Mouse (Mus musculus): ENCODE results near the gene ccdc198. TPM values are rescaled to one million over a fixed set of nuclear protein-coding genes. Genes with fewer than 3 reads are reported as not detected.
"Not testable (repeated sequence)": the region's sequence is repeated elsewhere in the genome, so short reads cannot be mapped to it uniquely, and the experiment has no call there.

ccdc198 gene
- polyA plus RNA-seq, 1 experiment: not detected

DNA sequence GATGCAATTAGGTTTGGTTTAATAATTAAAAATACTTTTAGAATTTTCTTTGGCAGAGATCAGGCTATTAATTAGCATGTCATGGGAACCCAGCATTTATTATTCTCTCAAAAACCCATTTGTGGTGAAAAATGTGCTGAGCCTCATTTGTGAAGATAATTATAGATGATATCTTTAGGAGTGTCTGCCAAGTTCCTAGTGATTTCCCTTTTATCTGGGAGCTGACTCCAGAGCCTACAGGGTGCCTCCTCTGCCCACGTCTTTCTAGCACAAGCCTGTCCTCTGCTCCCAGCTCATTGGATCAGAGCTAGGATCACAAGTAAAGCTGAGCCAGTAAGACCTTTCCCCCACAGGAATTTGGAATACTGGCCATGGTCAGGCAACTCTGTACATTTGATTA is 3.8 kb downstream of the ccdc198 start:
- H3K4me1 ChIP-seq (ENCODE audit: control insufficient read depth, insufficient read depth, low read length): no peaks in the 10 kb centered on the region
- no peak for TF ChIP-seq POLR2A (IDR thresholded peaks at IDR 0.05; ENCODE audit: extremely low read depth, insufficient read depth, low read length)
- TF ChIP-seq CTCF (IDR thresholded peaks at IDR 0.05; ENCODE audit: extremely low read depth, insufficient read depth, low read length): no peak
- no peak overlapping the region for H3K27ac ChIP-seq (ENCODE audit: insufficient read depth, low read length)
- no peak overlapping the region for H3K4me3 ChIP-seq (ENCODE audit: insufficient read depth, low read length)

GRCm38 (mm10) chr14:49238206-49238605 is 7.1 kb downstream of the ccdc198 start:
- Histone ChIP-seq H3K27ac (ENCODE audit: insufficient read depth, low read length) (no peak overlapping the region), H3K4me1 (ENCODE audit: control insufficient read depth, insufficient read depth, low read length) (no peaks in the 10 kb centered on the region), H3K4me3 (ENCODE audit: insufficient read depth, low read length) (no peak overlapping the region)
- TF ChIP-seq POLR2A (IDR thresholded peaks at IDR 0.05; ENCODE audit: extremely low read depth, insufficient read depth, low read length) (no peak), CTCF (IDR thresholded peaks at IDR 0.05; ENCODE audit: extremely low read depth, insufficient read depth, low read length) (peak; percentile 93)

GRCm38 (mm10) chr14:49234788-49235515 is 10.3 kb downstream of the ccdc198 start:
- Histone ChIP-seq H3K4me3 (ENCODE audit: insufficient read depth, low read length) (no peak overlapping the region), H3K27ac (ENCODE audit: insufficient read depth, low read length) (no peak overlapping the region), H3K4me1 (ENCODE audit: control insufficient read depth, insufficient read depth, low read length) (no peaks in the 10 kb centered on the region)
- TF ChIP-seq POLR2A (IDR thresholded peaks at IDR 0.05; ENCODE audit: extremely low read depth, insufficient read depth, low read length) (no peak), CTCF (IDR thresholded peaks at IDR 0.05; ENCODE audit: extremely low read depth, insufficient read depth, low read length) (peak; percentile 56)

- TF ChIP-seq CTCF (IDR thresholded peaks at IDR 0.05; ENCODE audit: extremely low read depth, insufficient read depth, low read length) (no peak), POLR2A (IDR thresholded peaks at IDR 0.05; ENCODE audit: extremely low read depth, insufficient read depth, low read length) (no peak)
Observed at GRCm38 (mm10) chr14:49231845-49232244, 13.4 kb downstream of the ccdc198 start.

DNA sequence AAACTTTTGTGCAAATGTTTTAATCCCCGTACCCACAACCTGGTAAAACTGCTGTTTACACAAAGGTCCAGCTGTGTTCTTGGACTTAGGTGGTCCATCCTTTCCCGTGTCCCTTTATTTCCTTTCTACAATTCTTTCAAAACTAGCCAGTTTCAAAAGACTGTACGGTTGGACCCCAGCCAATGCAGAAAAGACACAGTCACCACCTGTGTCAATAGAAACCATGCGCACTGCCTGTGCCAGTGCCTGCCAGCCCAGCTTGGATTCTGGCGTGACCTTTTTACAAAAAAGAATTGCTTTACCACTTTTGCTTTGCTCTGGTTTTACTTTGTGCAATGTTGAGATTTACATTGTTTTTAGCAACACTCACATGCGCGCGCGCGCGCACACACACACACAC is 18.3 kb downstream of the ccdc198 start:
- Histone ChIP-seq H3K4me1 (ENCODE audit: control insufficient read depth, insufficient read depth, low read length) (no peaks in the 10 kb centered on the region), H3K27ac (ENCODE audit: insufficient read depth, low read length) (no peak overlapping the region), H3K4me3 (ENCODE audit: insufficient read depth, low read length) (no peak overlapping the region)
- no peak for TF ChIP-seq CTCF (IDR thresholded peaks at IDR 0.05; ENCODE audit: extremely low read depth, insufficient read depth, low read length)
- TF ChIP-seq POLR2A (IDR thresholded peaks at IDR 0.05; ENCODE audit: extremely low read depth, insufficient read depth, low read length): no peak

More at GRCm38 (mm10) chr14:49231845-49232244, 13.4 kb downstream of the ccdc198 start:
- H3K4me3 ChIP-seq (ENCODE audit: insufficient read depth, low read length): no peak overlapping the region
- H3K4me1 ChIP-seq (ENCODE audit: control insufficient read depth, insufficient read depth, low read length): no peaks in the 10 kb centered on the region
- H3K27ac ChIP-seq (ENCODE audit: insufficient read depth, low read length): no peak overlapping the region

DNA sequence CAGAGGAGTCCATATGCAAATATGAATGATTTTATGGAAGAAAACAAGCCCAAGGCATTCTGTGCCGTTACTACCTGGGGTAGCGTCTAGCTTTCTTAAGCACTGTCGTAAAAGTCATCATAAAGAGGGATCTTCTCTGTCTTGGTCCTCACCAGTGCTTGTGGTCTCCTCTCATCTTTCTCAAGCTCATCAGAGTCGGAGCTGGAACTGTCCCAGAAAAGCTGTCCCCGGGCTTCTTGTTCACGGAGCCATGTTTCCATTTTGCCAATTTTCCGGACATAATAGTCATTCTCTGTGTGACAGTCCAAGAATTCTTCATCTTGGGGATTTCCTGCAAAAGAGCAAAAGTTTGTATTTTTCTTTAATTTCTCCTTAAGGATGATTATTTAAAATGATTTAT is 18.8 kb downstream of the ccdc198 start:
- TF ChIP-seq POLR2A (IDR thresholded peaks at IDR 0.05; ENCODE audit: extremely low read depth, insufficient read depth, low read length) (no peak), CTCF (IDR thresholded peaks at IDR 0.05; ENCODE audit: extremely low read depth, insufficient read depth, low read length) (no peak)
- Histone ChIP-seq H3K4me3 (ENCODE audit: insufficient read depth, low read length) (no peak overlapping the region), H3K4me1 (ENCODE audit: control insufficient read depth, insufficient read depth, low read length) (no peaks in the 10 kb centered on the region), H3K27ac (ENCODE audit: insufficient read depth, low read length) (no peak overlapping the region)

DNA sequence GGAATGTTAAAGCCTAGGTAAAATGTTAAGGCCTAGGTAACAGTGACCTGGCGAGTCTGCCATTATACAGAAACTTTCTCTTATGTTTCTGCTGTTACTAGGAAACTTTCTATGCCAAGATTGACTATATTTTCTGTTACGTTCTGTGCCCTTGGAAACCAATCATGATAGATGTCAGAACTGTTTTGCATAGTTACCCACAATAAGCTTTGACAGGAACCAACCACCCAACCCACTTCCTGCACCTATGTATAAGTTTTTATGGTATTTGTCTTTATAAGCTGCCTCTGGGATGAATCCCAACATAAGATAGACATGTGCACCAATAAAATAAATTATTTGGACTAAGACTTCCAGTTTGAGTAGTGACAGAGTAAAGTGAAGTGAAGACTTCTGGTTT is 23.5 kb downstream of the ccdc198 start:
- H3K27ac ChIP-seq (ENCODE audit: insufficient read depth, low read length): no peak overlapping the region
- TF ChIP-seq CTCF (IDR thresholded peaks at IDR 0.05; ENCODE audit: extremely low read depth, insufficient read depth, low read length) (no peak), POLR2A (IDR thresholded peaks at IDR 0.05; ENCODE audit: extremely low read depth, insufficient read depth, low read length) (no peak)
- no peak overlapping the region for H3K4me3 ChIP-seq (ENCODE audit: insufficient read depth, low read length)
- H3K4me1 ChIP-seq (ENCODE audit: control insufficient read depth, insufficient read depth, low read length): no peaks in the 10 kb centered on the region

GRCm38 (mm10) chr14:49219466-49220022 is 25.7 kb downstream of the ccdc198 start:
- H3K4me3 ChIP-seq (ENCODE audit: insufficient read depth, low read length); H3K4me1 ChIP-seq (ENCODE audit: control insufficient read depth, insufficient read depth, low read length); H3K27ac ChIP-seq (ENCODE audit: insufficient read depth, low read length): not testable (repeated sequence)

DNA sequence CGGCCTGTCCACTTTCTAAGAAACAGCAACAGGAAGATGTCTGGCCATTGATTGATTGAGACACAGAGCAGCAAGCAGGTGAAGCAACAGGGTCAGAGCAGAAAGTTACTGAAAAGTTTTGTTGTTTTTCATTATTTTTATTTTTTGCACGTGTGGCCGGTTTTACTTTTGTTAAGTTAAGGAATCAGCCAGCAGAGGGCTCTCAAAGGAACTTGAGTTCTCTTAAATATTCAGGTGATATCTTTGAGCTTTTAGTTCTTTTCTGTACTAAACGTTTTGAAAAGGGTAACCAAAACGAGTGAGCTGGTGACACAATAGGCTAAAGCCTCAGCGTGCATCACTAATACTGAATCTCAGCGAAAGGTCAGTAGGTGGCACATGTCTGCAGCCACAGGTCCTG is 26.6 kb downstream of the ccdc198 start:
- Histone ChIP-seq H3K4me1 (ENCODE audit: control insufficient read depth, insufficient read depth, low read length) (no peaks in the 10 kb centered on the region), H3K27ac (ENCODE audit: insufficient read depth, low read length) (no peak overlapping the region), H3K4me3 (ENCODE audit: insufficient read depth, low read length) (no peak overlapping the region)
- TF ChIP-seq POLR2A (IDR thresholded peaks at IDR 0.05; ENCODE audit: extremely low read depth, insufficient read depth, low read length) (no peak), CTCF (IDR thresholded peaks at IDR 0.05; ENCODE audit: extremely low read depth, insufficient read depth, low read length) (no peak)

GRCm38 (mm10) chr14:49210215-49210614 is 35.1 kb downstream of the ccdc198 start:
- H3K4me3 ChIP-seq (ENCODE audit: insufficient read depth, low read length); H3K27ac ChIP-seq (ENCODE audit: insufficient read depth, low read length); H3K4me1 ChIP-seq (ENCODE audit: control insufficient read depth, insufficient read depth, low read length): not testable (repeated sequence)
